Mouse (Mus musculus): ENCODE measurements at regions not wholly inside any gene's neighbourhood (a gene's known extent, or its start where the extent isn't known, plus 50 kb on each side); places are given as distances from the start of the nearest gene placed in this dataset.

DNA sequence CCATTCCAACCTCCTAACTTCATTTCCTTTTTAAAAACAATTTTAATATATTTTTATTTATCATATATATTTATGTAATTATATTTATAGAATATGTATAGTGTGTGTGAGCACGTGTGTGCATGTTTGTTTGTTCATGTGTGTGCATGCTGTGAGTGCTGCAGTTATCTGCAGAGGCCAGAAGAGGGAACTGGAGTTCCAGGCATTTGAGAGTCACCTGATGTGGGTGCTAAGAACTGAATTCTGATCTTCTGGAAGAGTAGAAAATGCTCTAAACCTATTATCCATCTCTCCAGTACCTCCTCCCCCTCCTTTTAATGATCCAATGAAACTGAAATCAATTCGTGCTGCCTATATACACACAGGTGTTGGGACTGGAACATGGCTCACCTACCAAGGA lies 128.0 kb downstream of the Snx19 start:
- no peaks in the 10 kb centered on the region for H3K9me3 ChIP-seq (ENCODE audit: control insufficient read depth, low read length)
- H3K4me1 ChIP-seq (replicated peaks; ENCODE audit: control insufficient read depth, insufficient read depth, low read length): no peaks in the 10 kb centered on the region
- no peak overlapping the region for H3K27ac ChIP-seq
- no peak overlapping the region for H3K4me2 ChIP-seq (replicated peaks)
- ATAC-seq (ENCODE audit: low FRiP score): no peak
- 83% methylated on average over 2 of the region's 2 CpGs for WGBS
- H3K4me3 ChIP-seq (replicated peaks; ENCODE audit: low read length): no peak overlapping the region
- no peaks in the 10 kb centered on the region for H3K36me3 ChIP-seq (replicated peaks; ENCODE audit: control insufficient read depth, insufficient read depth)
- no peaks in the 10 kb centered on the region for H3K27me3 ChIP-seq (ENCODE audit: control insufficient read depth, insufficient read depth, low read length)
- DNase-seq (ENCODE audit: low spot score): no peak
- no peak overlapping the region for H3K9ac ChIP-seq

GRCm38 (mm10) chr9:30552721-30553120 lies 125.8 kb downstream of the Snx19 start:
- H3K9me3 ChIP-seq (ENCODE audit: control insufficient read depth, low read length): no peaks in the 10 kb centered on the region
- no peak for ATAC-seq (ENCODE audit: low FRiP score)
- H3K27me3 ChIP-seq (ENCODE audit: control insufficient read depth, insufficient read depth, low read length): no peaks in the 10 kb centered on the region
- no peak overlapping the region for H3K9ac ChIP-seq
- 90% methylated on average over 8 of the region's 8 CpGs for WGBS
- H3K4me3 ChIP-seq (replicated peaks; ENCODE audit: low read length): no peak overlapping the region
- no peak for DNase-seq (ENCODE audit: low spot score)
- H3K36me3 ChIP-seq (replicated peaks; ENCODE audit: control insufficient read depth, insufficient read depth): no peaks in the 10 kb centered on the region
- H3K4me1 ChIP-seq (replicated peaks; ENCODE audit: control insufficient read depth, insufficient read depth, low read length): no peaks in the 10 kb centered on the region
- no peak overlapping the region for H3K27ac ChIP-seq
- no peak overlapping the region for H3K4me2 ChIP-seq (replicated peaks)

GRCm38 (mm10) chr9:30549892-30550515 lies 123.1 kb downstream of the Snx19 start:
- Histone ChIP-seq H3K4me1 (replicated peaks; ENCODE audit: control insufficient read depth, insufficient read depth, low read length) (no peaks in the 10 kb centered on the region), H3K27ac (no peak overlapping the region), H3K4me3 (replicated peaks; ENCODE audit: low read length) (no peak overlapping the region), H3K4me2 (replicated peaks) (no peak overlapping the region), H3K27me3 (ENCODE audit: control insufficient read depth, insufficient read depth, low read length) (no peaks in the 10 kb centered on the region), H3K9me3 (ENCODE audit: control insufficient read depth, low read length) (no peaks in the 10 kb centered on the region), H3K9ac (no peak overlapping the region), H3K36me3 (replicated peaks; ENCODE audit: control insufficient read depth, insufficient read depth) (no peaks in the 10 kb centered on the region)
- WGBS: 85% methylated on average over 5 of the region's 5 CpGs
- no peak for DNase-seq (ENCODE audit: low spot score)
- no peak for ATAC-seq (ENCODE audit: low FRiP score)

GRCm38 (mm10) chr9:30539858-30540257 lies 113.0 kb downstream of the Snx19 start:
- no peak overlapping the region for H3K4me3 ChIP-seq (replicated peaks; ENCODE audit: low read length)
- H3K9ac ChIP-seq: no peak overlapping the region
- H3K4me2 ChIP-seq (replicated peaks): no peak overlapping the region
- no peak overlapping the region for H3K27ac ChIP-seq
- no peak for ATAC-seq (ENCODE audit: low FRiP score)
- 93% methylated on average over 6 of the region's 6 CpGs for WGBS
- no peaks in the 10 kb centered on the region for H3K27me3 ChIP-seq (ENCODE audit: control insufficient read depth, insufficient read depth, low read length)
- no peak for DNase-seq (ENCODE audit: low spot score)
- no peaks in the 10 kb centered on the region for H3K9me3 ChIP-seq (ENCODE audit: control insufficient read depth, low read length)
- no peaks in the 10 kb centered on the region for H3K4me1 ChIP-seq (replicated peaks; ENCODE audit: control insufficient read depth, insufficient read depth, low read length)
- H3K36me3 ChIP-seq (replicated peaks; ENCODE audit: control insufficient read depth, insufficient read depth): no peaks in the 10 kb centered on the region

DNA sequence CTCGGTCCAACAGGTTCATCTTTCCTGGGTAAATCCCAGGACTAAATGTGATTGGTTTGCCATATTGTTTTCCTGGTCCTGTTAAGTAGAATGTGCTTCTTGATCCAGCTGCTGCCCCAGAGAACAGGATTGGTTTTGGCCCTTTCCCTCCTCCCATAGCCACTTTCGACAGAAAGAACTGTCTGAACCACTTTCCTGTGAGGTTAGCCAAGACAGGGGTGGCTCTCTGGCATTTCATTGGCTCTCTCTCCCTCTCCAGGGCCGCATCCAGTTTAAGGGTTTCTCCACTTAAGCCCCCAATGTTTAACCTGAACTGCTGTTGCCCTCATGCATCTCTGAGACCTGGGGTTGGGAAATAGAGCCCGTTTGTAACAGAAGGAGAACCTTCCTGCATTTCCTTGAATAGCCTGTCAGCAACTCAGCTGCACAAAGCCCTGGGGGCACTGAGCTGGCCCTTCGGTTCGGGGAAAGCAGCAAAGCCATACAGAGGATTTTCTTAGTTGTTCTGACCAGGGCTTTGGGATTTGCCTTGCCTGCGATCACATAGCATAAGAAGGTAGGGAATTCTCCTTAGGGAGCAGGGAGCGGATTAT lies 109.7 kb downstream of the Snx19 start:
- no peaks in the 10 kb centered on the region for H3K36me3 ChIP-seq (replicated peaks; ENCODE audit: control insufficient read depth, insufficient read depth)
- no peak for DNase-seq (ENCODE audit: low spot score)
- H3K27ac ChIP-seq: no peak overlapping the region
- H3K4me2 ChIP-seq (replicated peaks): no peak overlapping the region
- no peaks in the 10 kb centered on the region for H3K27me3 ChIP-seq (ENCODE audit: control insufficient read depth, insufficient read depth, low read length)
- H3K9ac ChIP-seq: no peak overlapping the region
- no peak for ATAC-seq (ENCODE audit: low FRiP score)
- H3K9me3 ChIP-seq (ENCODE audit: control insufficient read depth, low read length): no peaks in the 10 kb centered on the region
- WGBS: 67% methylated on average over 8 of the region's 8 CpGs
- peaks cover 10% of the 10 kb centered on the region; the same call in 1 of the 2 replicates for H3K4me1 ChIP-seq (replicated peaks; ENCODE audit: control insufficient read depth, insufficient read depth, low read length)
- no peak overlapping the region for H3K4me3 ChIP-seq (replicated peaks; ENCODE audit: low read length)

- WGBS: 55% methylated on average over 4 of the region's 4 CpGs
- DNase-seq (ENCODE audit: low spot score) (no peak), ATAC-seq (ENCODE audit: low FRiP score) (no peak)
- H3K36me3 ChIP-seq (replicated peaks; ENCODE audit: control insufficient read depth, insufficient read depth): no peaks in the 10 kb centered on the region
- no peak overlapping the region for H3K27ac ChIP-seq
- no peak overlapping the region for H3K4me3 ChIP-seq (replicated peaks; ENCODE audit: low read length)
- no peaks in the 10 kb centered on the region for H3K9me3 ChIP-seq (ENCODE audit: control insufficient read depth, low read length)
- H3K4me2 ChIP-seq (replicated peaks): no peak overlapping the region
- H3K27me3 ChIP-seq (ENCODE audit: control insufficient read depth, insufficient read depth, low read length): no peaks in the 10 kb centered on the region
- no peak overlapping the region for H3K9ac ChIP-seq
- peaks cover 10% of the 10 kb centered on the region; the same call in 1 of the 2 replicates for H3K4me1 ChIP-seq (replicated peaks; ENCODE audit: control insufficient read depth, insufficient read depth, low read length)
These were observed 108.1 kb downstream of the Snx19 start for GRCm38 (mm10) chr9:30534961-30535360.

GRCm38 (mm10) chr9:30533780-30534343 lies 107.0 kb downstream of the Snx19 start:
- H3K9ac ChIP-seq: no peak overlapping the region
- peak overlapping the region; percentile 8; the same call in 1 of the 2 replicates for H3K4me2 ChIP-seq (replicated peaks)
- H3K4me1 ChIP-seq (replicated peaks; ENCODE audit: control insufficient read depth, insufficient read depth, low read length): peaks cover 10% of the 10 kb centered on the region; the same call in 1 of the 2 replicates
- WGBS: 34% methylated on average over 11 of the region's 11 CpGs
- H3K27ac ChIP-seq: peak overlapping the region; percentile 70
- no peaks in the 10 kb centered on the region for H3K9me3 ChIP-seq (ENCODE audit: control insufficient read depth, low read length)
- ATAC-seq (ENCODE audit: low FRiP score) (peak; percentile 43; the same call in 1 of the 2 replicates), DNase-seq (ENCODE audit: low spot score) (peak; percentile 64)
- H3K27me3 ChIP-seq (ENCODE audit: control insufficient read depth, insufficient read depth, low read length): no peaks in the 10 kb centered on the region
- no peaks in the 10 kb centered on the region for H3K36me3 ChIP-seq (replicated peaks; ENCODE audit: control insufficient read depth, insufficient read depth)
- no peak overlapping the region for H3K4me3 ChIP-seq (replicated peaks; ENCODE audit: low read length)

DNA sequence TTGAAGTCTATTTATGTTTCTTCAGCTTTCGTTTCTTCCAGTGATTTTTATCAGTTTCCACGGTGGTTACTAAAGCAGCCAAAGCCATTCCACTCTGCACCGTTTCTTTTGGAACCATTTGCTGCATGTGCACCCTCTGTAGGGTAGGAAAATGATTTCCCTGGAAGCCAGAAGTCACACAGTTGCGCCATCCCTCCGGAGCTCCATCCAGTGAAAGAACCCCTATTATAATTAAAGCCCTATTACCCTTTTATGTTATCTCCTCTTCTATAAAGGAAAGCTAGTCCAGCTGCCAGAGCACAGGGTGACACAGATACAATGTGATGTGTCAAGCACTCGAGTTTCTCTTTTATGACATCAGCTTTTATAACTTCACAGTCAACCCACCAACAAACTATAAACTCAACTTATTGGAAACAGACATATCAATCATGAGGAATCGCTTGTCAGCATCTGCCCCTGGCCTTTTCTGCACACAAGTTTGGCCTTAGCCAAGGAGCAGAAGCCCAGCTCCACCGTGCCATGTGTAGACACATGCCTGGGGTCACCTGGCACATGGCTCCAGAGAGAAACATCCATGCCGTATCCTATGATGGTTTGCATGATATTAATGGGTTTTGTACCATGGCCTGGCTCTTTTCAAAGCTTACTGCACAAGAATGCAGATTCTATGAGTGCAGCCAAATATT lies 106.3 kb downstream of the Snx19 start:
- Histone ChIP-seq H3K9me3 (ENCODE audit: control insufficient read depth, low read length) (no peaks in the 10 kb centered on the region), H3K4me1 (replicated peaks; ENCODE audit: control insufficient read depth, insufficient read depth, low read length) (peaks cover 10% of the 10 kb centered on the region; the same call in 1 of the 2 replicates), H3K4me3 (replicated peaks; ENCODE audit: low read length) (no peak overlapping the region), H3K9ac (no peak overlapping the region), H3K27ac (peak overlapping the region; percentile 70), H3K27me3 (ENCODE audit: control insufficient read depth, insufficient read depth, low read length) (no peaks in the 10 kb centered on the region), H3K36me3 (replicated peaks; ENCODE audit: control insufficient read depth, insufficient read depth) (no peaks in the 10 kb centered on the region), H3K4me2 (replicated peaks) (no peak overlapping the region)
- no peak for DNase-seq (ENCODE audit: low spot score)
- no peak for ATAC-seq (ENCODE audit: low FRiP score)
- 72% methylated on average over 9 of the region's 9 CpGs for WGBS

- no peak overlapping the region for H3K9ac ChIP-seq
- WGBS: 57% methylated on average over 5 of the region's 5 CpGs
- H3K36me3 ChIP-seq (replicated peaks; ENCODE audit: control insufficient read depth, insufficient read depth): no peaks in the 10 kb centered on the region
- H3K4me1 ChIP-seq (replicated peaks; ENCODE audit: control insufficient read depth, insufficient read depth, low read length): peaks cover 14% of the 10 kb centered on the region
- DNase-seq (ENCODE audit: low spot score) (no peak), ATAC-seq (ENCODE audit: low FRiP score) (no peak)
- H3K4me3 ChIP-seq (replicated peaks; ENCODE audit: low read length): no peak overlapping the region
- H3K4me2 ChIP-seq (replicated peaks): no peak overlapping the region
- H3K27ac ChIP-seq: no peak overlapping the region
- no peaks in the 10 kb centered on the region for H3K9me3 ChIP-seq (ENCODE audit: control insufficient read depth, low read length)
- H3K27me3 ChIP-seq (ENCODE audit: control insufficient read depth, insufficient read depth, low read length): no peaks in the 10 kb centered on the region
These were observed 98.2 kb downstream of the Snx19 start for GRCm38 (mm10) chr9:30525086-30525485.

Data from hindbrain, embryonic 14.5 days (tissue).